Mouse (Mus musculus): Measurements from ENCODE around the gene Ppp1r9b.
A peak's percentile ranks its signal among the peaks of the same experiment; 100 is the strongest.

The Ppp1r9b gene

DNA sequence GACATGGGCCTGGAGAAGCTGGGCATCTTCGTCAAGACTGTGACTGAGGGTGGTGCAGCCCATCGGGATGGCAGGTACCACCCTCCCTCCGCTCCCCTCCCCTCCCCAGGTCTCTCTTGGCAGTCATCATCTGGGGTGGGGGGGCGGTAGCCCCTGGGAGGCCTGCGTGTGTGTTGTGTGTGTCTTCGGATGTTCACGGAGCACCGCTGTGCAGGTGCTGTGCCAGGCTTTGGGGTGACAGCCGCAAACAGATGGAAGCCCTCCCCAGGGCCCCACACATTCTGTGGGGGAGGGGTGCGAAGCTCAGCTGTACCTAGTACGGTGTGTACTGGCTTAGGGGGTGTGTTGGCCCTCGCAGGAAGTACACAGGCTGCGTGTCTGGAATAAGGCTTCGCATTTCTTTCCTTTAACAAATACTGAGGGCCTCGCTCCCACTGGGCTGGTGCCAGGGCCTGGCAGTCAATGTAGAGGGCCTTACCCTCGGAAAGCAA lies 7.3 kb downstream of the Ppp1r9b start:
- DNase-seq = peak; percentile 59

DNA sequence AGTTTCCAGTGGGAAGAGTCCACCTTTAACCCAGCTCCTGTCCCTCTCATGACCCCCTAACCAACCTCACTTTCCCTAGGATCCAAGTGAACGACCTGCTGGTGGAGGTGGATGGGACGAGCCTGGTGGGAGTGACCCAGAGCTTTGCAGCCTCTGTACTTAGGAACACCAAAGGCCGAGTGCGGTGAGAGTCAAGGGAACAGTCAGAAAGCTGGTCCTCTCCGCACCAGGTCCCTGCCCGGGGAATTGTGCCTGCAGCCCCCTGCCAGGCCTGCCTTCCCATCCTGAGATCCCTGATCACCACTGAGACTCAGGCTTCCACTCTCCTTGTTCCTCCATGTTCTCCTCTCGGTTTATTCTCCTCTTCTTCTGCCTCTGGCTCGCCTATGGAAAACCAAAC lies 9.3 kb downstream of the Ppp1r9b start:
- DNase-seq = no peak

DNA sequence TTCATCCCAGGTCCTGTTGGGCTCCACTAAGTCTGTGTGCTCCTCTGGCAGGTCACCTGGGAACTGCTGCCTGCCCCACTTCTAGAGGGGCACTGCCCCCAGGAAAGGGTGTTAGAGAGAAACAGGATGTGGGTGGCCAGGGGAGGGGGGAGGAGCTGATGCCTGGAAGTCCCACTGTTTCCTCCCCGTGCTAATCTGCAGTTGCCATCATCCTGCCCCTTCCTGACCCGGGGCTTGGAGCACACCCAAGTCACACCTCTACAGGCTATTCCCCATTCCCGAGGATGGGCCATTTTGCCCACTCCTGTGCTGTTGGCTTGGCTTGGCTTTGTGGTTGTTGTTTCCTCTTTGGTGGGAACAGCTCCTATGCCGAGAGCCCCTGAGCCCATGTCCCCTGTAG lies 9.7 kb downstream of the Ppp1r9b start:
- DNase-seq = peak; percentile 55

DNA sequence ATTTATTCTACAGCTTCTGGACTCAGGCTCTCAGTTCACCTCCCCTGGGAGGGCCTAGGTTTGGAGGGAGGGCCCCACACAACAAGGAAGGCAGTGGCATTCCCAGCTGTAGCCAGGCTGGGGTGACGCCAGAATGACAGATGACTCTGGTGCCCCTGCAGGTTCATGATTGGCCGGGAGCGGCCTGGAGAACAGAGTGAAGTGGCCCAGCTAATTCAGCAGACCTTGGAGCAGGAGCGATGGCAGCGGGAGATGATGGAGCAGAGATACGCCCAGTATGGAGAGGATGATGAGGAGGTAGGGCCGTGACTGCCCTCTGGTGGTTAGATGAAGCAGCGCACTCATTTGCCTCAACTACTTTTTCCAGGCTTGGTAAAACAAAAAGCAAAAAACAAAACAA lies 10.2 kb downstream of the Ppp1r9b start:
- peak; percentile 82 for DNase-seq

DNA sequence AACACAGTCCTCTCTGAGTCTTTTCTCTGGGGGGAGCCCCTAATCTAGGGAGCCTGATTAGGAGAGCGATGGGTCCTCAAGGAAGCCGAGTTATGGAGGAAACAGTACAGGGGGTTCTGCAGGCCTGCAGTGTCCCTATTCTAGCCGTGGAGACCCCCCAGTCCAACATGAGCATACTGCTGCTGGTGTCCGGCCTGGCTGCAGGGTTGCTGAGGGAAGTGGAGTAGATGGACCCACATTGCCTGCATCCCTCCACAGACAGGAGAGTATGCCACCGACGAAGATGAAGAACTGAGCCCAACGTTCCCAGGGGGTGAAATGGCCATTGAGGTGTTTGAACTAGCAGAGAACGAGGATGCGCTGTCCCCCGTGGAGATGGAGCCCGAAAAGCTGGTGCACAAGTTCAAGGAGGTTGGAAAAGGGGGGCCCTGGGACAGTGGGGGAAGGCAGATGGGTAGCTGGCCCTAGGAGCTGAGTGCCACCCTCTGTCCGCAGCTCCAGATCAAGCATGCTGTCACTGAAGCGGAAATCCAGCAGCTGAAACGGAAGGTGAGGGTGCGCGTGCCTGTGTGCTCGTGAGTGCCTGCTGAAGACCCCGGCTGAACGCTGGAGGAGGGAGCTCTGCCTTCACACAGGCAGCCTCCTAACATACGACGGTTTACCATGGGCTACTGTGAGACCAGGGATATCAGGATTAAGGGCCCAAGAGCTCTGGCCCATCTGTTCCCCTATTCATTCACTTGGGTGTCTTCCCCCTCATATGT lies 10.9 kb downstream of the Ppp1r9b start:
- DNase-seq = no peak

DNA sequence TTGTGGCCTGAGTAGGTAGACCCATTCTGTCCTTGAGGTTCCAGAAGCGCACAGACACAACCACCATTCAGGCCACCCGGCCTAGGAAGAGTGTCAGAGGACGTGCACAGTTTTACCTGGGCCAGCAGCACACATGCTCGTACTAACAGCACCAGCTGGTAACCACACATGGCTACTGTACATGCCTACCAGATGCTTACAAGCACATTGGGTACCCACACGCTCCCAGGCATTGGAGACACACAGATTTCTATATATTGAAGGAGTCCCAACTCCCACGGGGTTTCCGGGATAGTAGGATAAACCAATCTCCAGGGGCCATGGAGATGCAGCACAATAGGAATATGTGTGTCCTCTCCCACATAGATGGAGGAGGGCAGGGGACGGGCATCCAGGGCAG lies 11.9 kb downstream of the Ppp1r9b start:
- no peak for DNase-seq

DNA sequence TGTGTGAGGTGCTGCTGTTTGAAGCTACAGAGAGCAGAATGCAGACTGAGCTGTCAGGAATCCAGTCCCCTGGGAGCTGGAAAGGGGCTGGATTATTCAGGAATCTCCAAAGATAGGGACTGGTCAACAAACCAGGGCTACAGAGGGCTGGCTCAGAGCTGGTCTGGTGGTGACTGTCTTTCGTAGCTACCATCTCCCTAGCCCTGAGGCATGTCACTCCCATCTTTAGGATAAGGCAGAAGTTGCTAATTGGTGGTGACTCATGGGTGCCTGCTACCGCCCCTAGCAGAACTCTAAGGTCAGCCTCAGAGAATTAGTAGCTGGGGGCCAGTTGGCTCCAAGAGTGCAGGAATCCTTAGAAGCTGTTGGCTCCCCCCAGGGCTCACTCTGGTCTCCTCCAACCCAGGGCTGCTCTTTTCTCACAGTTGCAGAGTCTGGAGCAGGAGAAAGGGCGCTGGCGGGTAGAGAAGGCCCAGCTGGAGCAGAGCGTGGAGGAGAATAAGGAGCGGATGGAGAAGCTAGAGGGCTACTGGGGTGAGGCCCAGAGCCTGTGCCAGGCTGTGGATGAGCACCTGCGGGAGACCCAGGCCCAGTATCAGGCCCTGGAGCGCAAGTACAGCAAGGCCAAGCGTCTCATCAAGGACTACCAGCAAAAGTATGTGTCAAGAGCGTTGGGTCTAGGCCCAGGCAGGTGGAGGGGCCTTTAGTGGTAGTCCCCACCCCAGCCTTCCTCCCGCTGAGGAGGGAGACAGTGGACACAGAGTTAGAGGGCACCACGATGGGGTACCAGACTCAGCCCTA lies 13.5 kb downstream of the Ppp1r9b start:
- DNase-seq = no peak

DNA sequence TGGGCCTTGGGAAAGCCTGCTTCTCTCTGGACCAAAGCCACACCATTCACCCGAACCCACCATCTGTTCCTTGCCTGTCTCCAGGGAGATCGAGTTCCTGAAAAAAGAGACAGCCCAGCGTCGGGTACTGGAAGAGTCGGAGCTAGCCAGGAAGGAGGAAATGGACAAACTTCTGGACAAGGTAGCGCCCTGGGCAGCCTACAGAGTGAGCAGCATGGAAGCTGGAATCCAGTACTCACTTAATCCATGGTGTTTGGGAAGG lies 14.0 kb downstream of the Ppp1r9b start:
- no peak for DNase-seq

DNA sequence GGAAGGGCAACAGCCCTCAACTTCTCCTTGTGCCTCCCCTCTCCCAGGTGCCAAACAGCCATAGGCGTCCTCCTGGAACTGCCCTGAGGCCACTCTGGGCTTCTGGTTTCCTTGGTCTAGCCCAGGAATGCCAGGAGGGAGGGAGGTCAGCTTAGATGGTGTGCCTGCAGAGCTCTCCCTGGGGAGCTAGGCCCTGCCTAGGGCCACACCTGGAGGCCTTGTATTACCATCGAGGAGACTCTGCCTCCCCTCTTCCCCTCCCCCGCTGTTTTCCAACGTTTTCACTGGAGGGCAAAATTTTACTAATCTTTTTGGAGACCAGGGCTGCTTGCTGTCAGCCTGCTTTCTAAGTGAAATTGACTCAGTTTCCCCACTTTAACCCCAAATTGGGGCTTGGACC lies 15.2 kb downstream of the Ppp1r9b start:
- no peak for DNase-seq

DNA sequence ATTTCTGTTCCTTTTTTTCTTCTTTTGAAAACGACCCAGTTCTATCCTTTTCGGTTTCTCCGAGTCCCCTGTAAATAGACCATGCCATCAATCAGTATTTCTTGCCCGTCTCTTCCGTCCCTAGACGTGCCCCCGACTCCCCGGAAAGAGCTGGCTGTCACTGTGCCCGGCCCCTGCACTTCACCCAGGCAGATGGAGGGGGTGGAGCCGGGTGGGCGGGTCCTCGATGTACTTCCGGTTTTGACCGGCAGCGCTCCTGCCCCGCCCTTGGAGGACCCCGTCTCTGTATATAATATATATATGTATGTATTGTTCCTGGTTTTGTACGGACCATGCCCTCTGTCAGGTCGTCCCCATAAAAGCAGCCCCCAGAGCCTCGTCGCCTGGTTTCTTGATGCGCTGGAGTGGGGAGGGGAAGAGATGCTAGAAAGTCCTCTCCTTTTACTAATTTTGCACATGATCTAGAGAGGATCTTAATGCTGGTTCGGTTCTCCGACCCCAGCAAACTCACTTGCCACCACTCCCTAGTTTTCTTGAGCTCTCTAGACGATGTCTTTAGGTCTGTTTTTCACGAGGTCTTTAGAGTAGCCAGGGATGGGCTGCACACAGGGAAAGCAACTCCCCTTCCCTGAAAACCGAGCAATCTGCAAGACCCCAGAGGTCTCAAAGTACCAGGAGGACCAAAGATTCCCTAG lies 15.8 kb downstream of the Ppp1r9b start:
- DNase-seq = peak; percentile 95

DNA sequence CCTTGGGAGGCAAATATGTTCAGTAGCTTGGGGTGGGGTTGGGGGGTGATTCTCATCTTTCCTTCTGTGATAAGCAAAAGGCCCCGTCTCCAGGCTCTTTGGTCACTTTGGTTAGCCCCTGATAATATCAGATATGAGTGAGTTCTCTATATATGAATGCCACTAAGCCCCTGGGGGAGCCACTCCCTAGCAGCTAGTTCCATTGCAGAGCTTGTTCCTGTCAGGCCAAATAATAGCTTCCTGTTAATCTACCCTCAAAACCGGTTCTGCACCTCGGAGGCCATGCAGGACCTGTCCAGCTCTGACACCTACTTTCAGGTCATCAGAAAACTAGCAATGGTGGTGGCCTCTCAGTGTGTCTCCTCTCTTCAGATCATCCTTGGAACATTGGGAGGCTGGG lies 16.6 kb downstream of the Ppp1r9b start:
- DNase-seq = no peak

DNA sequence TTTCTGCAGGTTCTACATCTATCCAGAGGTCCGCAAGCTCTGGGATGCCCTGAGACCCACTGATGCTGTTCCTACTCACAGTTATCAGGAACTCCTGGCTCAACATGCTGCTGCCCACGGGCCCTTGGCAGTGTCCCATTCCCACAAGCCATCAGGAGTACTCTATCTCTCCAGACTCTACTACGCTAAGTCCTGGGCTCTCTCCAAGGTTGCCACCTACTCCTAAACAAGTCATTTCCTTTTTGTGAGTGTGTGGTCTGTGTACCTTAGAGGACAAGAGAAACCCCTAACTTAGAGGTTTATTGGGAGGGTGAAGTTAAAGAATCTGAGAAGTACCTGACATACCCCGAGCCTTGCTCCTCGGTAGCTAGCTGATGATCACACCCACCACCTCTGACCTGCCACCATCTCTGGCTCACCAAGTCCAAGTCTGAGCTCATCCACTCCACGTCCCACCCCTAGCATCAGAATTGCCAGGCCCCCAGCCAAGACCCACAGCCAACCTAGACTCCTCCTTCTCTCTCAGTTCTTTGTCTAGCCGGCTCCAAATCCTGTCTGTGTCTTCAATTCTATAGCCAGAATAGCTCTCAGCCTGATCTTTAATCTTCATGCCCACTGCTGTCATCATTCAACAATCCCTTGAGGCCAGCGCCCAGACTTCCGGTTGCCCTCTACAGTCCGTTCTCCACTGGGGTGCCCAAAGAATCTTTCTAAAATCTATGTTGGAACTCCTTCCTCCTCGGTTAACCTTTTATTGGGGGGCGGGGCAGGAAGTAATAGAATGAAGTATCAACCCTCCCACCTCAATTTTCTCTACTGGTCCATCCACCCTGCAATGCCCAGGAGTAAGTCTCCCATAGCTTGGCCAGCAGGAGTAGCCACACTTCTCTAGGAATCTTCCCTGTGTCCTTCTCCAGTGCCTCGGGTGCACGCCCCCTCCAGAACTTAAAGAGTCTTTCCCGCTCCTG lies 18.1 kb downstream of the Ppp1r9b start:
- no peak for DNase-seq

DNA sequence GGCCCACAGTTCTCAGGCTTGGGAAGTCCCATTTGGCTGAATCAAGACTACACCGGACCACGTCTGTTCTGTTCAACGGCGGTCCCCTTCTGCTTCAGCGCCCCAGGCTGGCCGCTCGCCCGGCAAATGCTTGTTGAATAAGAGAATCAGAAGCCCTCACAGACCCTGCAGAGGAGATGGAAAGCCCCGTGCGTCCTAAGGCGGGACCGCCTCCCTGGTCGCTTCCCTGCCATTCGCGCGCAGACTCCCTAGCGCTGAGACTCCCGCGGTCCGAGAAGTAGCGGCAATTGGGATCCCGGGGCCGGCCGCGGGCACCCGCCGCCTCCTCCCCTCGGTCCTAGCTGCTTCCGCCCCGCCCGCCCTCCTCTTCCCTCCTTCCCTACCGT lies 18.8 kb downstream of the Ppp1r9b start, which contains the start of gene Samd14:
Gene Samd14 (plus strand): TSS at position 251 of the 386 bp plus-strand sequence.
- DNase-seq = peak; percentile 87

DNA sequence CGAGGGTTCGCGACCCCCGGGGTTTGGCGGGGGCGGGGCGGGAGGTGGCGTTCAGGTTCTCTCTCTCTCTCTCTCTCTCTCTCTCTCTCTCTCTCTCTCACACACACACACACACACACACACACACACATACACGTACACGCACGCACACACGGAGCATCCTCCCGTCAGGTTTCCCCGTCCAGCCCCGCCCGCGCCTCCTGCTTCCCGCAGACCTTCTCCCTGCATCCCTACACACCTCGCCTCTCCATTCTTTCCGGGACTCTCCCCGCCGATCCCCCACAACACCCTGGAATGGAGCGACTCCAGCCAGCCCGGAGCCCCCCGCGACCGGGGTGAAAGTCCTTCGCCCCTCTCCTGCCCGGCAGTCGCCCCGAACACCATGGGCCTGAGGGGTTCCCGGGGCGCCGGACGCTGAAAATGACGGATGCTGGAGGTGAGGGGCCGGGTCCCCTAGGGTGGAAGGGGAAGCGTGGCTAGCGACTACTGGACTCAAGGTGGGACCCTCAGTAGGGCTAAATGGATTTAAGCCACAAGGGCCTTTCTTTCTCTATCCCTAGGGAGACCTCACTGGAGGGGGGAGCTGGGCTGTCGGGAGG lies 19.4 kb downstream of the Ppp1r9b start:
- peak; percentile 72 for DNase-seq

DNA sequence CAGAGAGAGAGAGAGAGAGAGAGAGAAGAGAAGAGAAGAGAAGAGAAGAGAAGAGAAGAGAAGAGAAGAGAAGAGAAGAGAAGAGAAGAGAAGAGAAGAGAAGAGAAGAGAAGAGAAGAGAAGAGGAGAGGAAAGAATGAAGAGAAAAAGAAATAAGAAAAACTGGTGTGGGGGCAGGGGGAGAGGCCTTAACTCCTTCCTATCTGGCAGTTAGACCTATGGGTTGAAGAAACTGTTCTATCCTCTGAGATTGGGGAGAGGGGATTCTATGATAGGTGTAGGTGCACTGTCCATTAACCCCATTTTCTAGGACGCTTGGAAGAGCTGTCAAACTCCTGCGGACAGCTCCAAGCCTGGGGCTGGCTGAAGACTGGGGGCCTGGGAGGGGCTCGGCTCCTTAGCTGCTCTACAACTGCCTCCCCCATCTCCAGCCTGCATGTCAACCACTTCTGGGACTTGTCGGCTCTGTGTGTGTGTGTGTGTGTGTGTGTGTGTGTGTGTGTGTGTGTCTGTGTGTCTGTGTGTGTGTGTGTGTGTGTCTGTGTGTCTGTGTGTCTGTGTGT lies 20.1 kb downstream of the Ppp1r9b start:
- peak; percentile 73 for DNase-seq

DNA sequence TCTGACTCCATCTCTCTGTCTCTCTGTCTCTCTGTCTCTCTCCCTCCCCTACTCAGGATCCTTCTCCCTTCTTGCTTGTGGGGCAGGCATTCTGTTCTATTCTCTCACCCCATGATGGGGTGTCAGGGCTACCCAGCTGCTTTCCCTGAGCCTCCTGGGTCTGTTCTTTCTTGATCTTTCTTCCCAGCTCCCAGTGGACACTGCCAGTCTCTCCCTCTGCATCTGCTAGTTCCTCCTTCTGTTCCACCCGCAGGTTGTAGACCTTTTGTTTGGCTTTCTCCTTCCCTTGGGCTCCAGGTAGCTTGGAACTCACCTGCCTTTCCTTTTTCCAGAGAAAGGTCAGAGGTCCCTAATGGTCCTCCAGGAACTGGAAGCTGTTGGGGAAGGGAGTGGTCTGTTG lies 20.6 kb downstream of the Ppp1r9b start:
- DNase-seq = no peak

DNA sequence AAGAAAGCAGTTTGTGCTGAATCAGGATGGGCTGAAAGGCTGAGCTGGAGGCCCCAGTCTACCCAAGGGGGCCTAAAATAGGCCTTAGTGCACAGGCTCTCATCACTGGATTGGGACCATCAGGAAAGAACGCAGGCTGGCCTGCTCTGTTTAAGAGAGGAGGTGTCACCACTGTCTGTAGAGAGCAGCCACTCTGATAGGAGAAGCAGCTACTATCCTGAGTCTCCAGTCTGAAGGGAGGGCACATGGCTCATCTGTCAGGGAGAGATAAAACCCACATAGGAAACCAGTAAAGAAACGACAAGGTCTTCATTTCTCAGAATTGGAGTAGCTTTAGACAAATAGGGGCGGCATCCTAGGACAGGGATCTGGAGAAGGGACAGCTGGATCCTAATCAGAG lies 21.2 kb downstream of the Ppp1r9b start:
- peak; percentile 90 for DNase-seq

DNA sequence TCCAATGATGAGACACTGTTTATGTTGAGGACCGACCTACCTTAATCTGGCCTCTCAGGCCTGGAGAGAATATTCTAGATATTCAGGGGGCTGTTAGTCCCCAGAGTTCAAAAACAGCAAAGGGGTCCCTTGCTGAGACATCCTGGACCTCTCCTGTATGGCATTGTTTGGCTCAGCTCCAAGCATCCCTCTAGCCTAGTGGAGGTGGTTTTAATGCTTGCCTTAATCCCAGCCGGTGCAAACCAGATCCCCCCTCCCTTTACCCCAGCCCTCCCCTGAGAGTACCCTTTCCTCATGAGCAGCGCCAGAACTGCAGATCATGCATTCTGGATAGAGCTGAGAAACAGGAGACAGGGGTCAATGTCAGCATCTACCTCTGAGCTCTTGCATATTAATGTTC lies 21.7 kb downstream of the Ppp1r9b start:
- no peak for DNase-seq

DNA sequence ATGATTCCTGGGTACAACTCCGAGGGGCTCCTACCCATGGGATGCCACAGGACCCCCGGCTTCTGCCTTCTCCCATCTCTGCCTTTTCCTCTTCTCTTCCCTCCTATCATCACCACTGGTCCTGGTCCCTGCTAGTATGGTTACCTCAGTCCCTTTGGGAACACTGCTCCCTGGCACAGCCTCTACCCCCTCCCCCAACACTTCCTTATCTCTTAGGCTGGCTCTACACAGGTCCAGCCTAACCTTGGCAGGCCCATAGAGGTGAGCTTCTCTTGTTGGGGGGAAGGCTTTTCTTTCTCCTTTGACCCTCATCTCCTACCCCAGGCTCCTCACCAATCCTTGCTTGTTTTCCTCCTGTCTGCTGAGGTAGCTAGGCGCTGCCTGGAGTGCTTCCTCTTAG lies 24.6 kb downstream of the Ppp1r9b start:
- no peak for DNase-seq

DNA sequence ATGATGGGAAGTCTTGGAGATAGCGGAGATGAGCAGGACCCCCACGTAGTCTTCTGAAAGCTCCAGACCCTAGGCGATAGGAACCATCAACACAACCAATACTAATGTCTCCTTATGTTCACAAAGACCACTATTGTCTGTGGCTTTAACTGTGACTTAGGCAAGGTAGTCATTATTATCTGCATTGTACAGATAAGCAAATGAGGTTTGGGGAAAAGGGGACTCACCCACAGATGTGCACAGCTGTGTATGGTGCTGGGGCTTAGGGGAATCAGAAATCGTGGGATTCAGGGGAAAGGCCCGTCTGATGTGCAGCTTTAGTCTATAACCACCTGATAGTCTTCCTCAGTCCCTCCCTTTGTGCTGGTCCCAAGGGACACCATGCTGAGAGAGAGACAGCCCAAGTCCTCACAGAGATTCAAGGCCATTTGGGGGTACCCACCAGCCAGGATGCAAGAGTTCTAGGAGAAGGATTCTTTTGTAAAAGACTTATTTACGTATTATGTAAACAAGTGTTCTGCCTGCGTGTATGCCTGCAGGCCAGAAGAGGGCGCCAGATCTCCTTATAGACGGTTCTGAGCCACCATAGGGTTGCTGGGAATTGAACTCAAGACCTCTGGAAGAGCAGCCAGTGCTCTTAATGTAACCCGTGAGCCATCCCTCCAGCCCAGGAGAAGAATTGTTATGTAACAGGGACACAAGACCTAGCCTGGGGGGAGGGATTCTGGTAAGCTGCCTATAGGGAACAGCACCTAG lies 31.6 kb downstream of the Ppp1r9b start:
- DNase-seq = peak; percentile 55

DNA sequence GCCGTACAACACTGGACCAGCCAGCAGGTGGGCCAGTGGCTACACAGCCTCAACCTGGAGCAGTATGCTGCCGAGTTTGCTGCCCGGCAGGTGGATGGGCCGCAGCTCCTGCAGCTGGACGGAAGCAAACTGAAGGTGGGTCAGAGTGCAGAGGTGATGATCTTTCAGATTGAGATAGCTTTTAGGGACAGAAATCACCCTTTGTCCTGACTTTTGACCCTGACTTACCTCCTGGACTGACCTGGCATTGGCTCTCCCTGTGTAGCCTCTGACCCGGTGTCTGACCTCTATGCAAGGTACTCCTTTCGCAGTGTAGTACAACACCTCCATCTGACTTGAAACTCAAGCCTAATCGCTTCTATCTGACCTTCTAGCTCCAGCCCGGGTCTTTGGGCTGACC lies 32.6 kb downstream of the Ppp1r9b start:
- DNase-seq = no peak

Measured in liver (tissue).